Mouse (Mus musculus): ENCODE measurements around the gene Abcc6. TPM values are rescaled to one million over a fixed set of nuclear protein-coding genes. Genes with fewer than 3 reads are reported as not detected.

Gene Abcc6
- polyA plus RNA-seq, 1 experiment from 2014 or later: 0.11 TPM

DNA sequence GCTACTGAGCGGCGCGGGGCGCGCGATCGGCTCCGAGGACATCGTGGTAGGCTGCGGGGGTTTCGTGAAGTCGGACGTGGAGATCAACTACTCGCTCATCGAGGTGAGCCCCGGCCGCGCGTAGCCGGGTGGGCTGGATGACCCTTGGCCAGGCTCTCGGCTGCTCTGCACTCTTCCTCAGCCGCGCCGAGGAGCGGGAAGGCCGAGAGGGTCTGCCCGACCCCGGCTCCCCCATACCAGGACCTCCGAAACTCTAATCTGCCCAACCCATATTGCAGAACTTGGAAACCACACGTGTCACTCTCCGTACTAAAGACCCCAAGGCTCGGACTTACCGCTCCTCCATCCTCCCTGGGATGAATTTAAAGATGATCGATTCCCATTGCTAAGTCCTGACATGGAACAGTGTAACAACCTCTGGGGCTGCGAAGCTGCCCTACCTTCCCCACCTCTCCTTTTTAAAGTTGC lies 3.8 kb upstream of the Abcc6 start:
- peak overlapping the region; percentile 88 for H3K4me3 ChIP-seq (ENCODE audit: low read depth, low read length)
- peak overlapping the region; percentile 83 for H3K9ac ChIP-seq (ENCODE audit: low read depth, low read length)
- no peaks in the 10 kb centered on the region for H3K4me1 ChIP-seq (replicated peaks; ENCODE audit: control insufficient read depth, insufficient read depth, low read length)
- H3K27me3 ChIP-seq (ENCODE audit: control insufficient read depth, insufficient read depth, low read length): no peaks in the 10 kb centered on the region
- ATAC-seq (ENCODE audit: low FRiP score) (peak; percentile 81; the same call in 1 of the 2 replicates), DNase-seq (ENCODE audit: low spot score) (no peak)
- H3K4me2 ChIP-seq (replicated peaks; ENCODE audit: low read depth, low read length): peak overlapping the region; percentile 77
- no peak overlapping the region; the same call in 1 of the 2 replicates for H3K27ac ChIP-seq (ENCODE audit: low read depth, low read length)
- H3K36me3 ChIP-seq (ENCODE audit: control insufficient read depth, insufficient read depth, low read length): no peaks in the 10 kb centered on the region
- under 1% methylated on average over 35 of the region's 35 CpGs for WGBS
- H3K9me3 ChIP-seq (ENCODE audit: control insufficient read depth, low read length): no peaks in the 10 kb centered on the region

DNA sequence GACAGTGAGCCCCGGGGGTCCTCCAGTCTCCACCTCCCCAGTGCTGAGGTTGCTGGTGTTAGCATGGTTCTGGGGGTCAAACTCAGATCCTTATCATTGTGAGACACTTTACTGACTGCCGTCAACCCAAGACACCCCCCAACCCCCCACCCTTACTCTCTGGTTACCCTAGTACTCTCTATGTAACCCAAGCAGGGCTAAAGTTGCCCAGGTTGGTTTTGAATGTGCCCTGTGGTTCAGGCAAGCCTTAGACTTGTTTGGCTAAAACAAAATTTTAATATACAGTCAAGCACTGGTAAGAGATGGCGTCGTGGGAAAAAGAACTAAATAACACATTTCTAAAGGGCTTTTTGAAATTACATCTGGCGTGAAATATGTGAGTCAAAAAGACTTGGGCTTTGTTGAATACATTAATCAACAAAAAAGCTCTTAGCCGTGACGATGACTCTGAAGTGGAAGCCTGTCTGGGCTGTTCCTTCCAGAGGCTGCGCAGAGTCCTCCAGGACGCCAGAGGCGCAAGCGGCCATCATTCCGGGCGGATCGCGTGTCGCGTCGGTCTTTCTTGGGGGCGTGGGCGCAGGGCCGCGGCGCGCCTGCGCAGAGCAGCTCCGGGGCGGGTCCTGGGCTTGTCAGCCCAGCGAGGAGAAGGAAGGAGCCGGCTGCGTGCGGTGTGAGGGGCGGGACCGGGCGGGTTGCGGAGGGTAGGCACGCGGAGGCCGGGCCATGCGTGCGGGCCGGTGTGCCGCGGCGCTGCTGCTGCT lies 3.2 kb upstream of the Abcc6 start, which contains the start of gene Nomo1:
TSS of gene Nomo1 (plus strand) at position 590 of the 761 bp plus-strand sequence.
- DNase-seq (ENCODE audit: low spot score): peak; percentile 99
- H3K27me3 ChIP-seq (ENCODE audit: control insufficient read depth, insufficient read depth, low read length): no peaks in the 10 kb centered on the region
- H3K36me3 ChIP-seq (ENCODE audit: control insufficient read depth, insufficient read depth, low read length): no peaks in the 10 kb centered on the region
- H3K27ac ChIP-seq (ENCODE audit: low read depth, low read length): no peak within 1 kb of the TSS; the same call in 1 of the 2 replicates
- H3K9me3 ChIP-seq (ENCODE audit: control insufficient read depth, low read length): no peaks in the 10 kb centered on the region
- H3K4me3 ChIP-seq (ENCODE audit: low read depth, low read length): peak within 1 kb of the TSS; percentile 88
- WGBS: 6% methylated on average over 44 of the region's 44 CpGs
- peak within 1 kb of the TSS; percentile 77 for H3K4me2 ChIP-seq (replicated peaks; ENCODE audit: low read depth, low read length)
- no peaks in the 10 kb centered on the region for H3K4me1 ChIP-seq (replicated peaks; ENCODE audit: control insufficient read depth, insufficient read depth, low read length)
- H3K9ac ChIP-seq (ENCODE audit: low read depth, low read length): peak within 1 kb of the TSS; percentile 83
- ATAC-seq (ENCODE audit: low FRiP score): peak; percentile 95

DNA sequence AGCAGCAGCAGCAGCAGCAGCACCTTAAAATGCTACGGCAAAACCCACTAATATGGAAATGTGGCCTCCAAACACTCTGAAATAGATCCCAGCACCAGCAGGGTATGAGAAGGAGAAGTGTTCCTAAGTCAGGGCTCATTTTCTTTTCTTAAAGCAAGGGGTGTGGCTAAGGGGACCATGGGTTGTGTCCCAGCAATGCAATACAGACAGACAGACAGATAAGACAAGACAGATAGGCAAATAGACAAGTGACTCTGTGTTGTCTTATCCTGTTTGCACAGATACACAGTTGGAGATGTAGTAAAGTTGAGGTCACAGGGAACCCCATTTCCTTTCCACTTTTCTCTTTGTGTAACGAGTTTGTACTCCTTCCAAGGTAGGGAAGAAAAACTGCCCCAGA lies 973 bp upstream of the Abcc6 start:
- H3K4me3 ChIP-seq (ENCODE audit: low read depth, low read length): no peak overlapping the region
- ATAC-seq (ENCODE audit: low FRiP score) (no peak), DNase-seq (ENCODE audit: low spot score) (no peak)
- H3K4me2 ChIP-seq (replicated peaks; ENCODE audit: low read depth, low read length): no peak overlapping the region
- no peaks in the 10 kb centered on the region for H3K36me3 ChIP-seq (ENCODE audit: control insufficient read depth, insufficient read depth, low read length)
- H3K27ac ChIP-seq (ENCODE audit: low read depth, low read length): no peak overlapping the region
- H3K4me1 ChIP-seq (replicated peaks; ENCODE audit: control insufficient read depth, insufficient read depth, low read length): no peaks in the 10 kb centered on the region
- H3K9ac ChIP-seq (ENCODE audit: low read depth, low read length): no peak overlapping the region
- no peaks in the 10 kb centered on the region for H3K9me3 ChIP-seq (ENCODE audit: control insufficient read depth, low read length)
- no peaks in the 10 kb centered on the region for H3K27me3 ChIP-seq (ENCODE audit: control insufficient read depth, insufficient read depth, low read length)
- 79% methylated on average over 2 of the region's 2 CpGs for WGBS

DNA sequence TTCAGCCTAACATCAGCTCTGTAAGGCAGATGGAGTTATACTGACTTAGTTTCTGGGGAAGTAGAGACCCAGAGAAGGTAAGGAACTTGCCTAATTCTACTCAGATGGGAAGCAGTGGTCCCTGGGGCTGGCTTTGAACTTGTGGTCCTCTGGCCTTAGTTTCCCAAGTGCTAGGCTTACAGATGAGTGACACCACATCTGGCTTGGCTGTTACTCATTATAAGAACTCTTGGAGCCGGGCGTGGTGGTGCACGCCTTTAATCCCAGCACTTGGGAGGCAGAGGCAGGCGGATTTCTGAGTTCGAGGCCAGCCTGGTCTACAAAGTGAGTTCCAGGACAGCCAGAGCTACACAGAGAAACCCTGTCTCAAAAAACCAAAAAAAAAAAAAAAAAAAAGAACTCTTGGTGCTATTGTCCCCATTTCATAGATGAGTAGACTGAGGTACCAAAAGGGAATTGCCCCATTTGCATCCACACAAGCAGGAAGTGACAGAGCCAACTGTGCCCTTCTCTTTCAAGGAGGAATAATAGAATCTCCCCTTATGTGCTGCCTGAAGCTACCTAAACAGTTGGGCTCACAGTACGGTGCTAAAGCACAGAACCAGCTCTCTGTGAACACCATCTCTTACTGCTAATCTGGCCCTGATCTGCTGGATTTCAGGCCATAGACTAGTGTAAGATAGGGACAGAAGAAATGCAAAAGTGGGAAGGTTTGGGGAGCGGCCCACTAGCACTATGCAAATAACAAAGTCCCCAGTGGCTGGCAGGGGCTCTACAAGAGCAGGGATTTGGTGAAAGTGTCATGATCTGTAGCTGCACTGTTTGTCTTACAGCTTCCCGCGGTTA lies 580 bp downstream of the Abcc6 start:
- Histone ChIP-seq H3K4me1 (replicated peaks; ENCODE audit: control insufficient read depth, insufficient read depth, low read length) (no peaks in the 10 kb centered on the region), H3K9ac (ENCODE audit: low read depth, low read length) (no peak overlapping the region), H3K27ac (ENCODE audit: low read depth, low read length) (no peak overlapping the region), H3K36me3 (ENCODE audit: control insufficient read depth, insufficient read depth, low read length) (no peaks in the 10 kb centered on the region), H3K9me3 (ENCODE audit: control insufficient read depth, low read length) (no peaks in the 10 kb centered on the region), H3K27me3 (ENCODE audit: control insufficient read depth, insufficient read depth, low read length) (no peaks in the 10 kb centered on the region), H3K4me2 (replicated peaks; ENCODE audit: low read depth, low read length) (no peak overlapping the region), H3K4me3 (ENCODE audit: low read depth, low read length) (no peak overlapping the region)
- WGBS: 66% methylated on average over 9 of the region's 9 CpGs
- no peak for ATAC-seq (ENCODE audit: low FRiP score)
- DNase-seq (ENCODE audit: low spot score): peak; percentile 22

DNA sequence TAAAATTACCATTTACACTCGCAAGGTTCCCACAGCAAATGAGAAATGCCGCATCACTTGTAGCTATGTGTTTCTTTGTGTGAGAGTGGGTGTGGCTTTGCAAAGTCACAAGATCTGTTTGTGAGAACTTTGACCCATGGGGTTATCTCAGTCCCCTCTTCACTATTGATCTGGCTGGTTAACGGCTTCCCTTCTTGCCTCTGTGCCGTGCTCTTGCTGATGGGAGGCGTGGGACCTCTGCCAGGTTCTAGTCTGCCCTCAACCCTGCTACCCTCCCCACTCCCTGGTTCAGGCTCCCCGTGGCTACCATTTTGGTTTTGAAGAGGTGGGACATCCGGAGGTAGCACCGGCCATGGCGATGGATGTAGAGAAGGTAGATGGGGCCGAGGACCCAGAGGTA lies 1.4 kb downstream of the Abcc6 start:
- Histone ChIP-seq H3K4me1 (replicated peaks; ENCODE audit: control insufficient read depth, insufficient read depth, low read length) (no peaks in the 10 kb centered on the region), H3K27me3 (ENCODE audit: control insufficient read depth, insufficient read depth, low read length) (no peaks in the 10 kb centered on the region), H3K9ac (ENCODE audit: low read depth, low read length) (no peak overlapping the region), H3K36me3 (ENCODE audit: control insufficient read depth, insufficient read depth, low read length) (no peaks in the 10 kb centered on the region), H3K4me2 (replicated peaks; ENCODE audit: low read depth, low read length) (no peak overlapping the region), H3K4me3 (ENCODE audit: low read depth, low read length) (no peak overlapping the region), H3K9me3 (ENCODE audit: control insufficient read depth, low read length) (no peaks in the 10 kb centered on the region), H3K27ac (ENCODE audit: low read depth, low read length) (no peak overlapping the region)
- DNase-seq (ENCODE audit: low spot score): no peak
- ATAC-seq (ENCODE audit: low FRiP score): no peak
- 90% methylated on average over 10 of the region's 10 CpGs for WGBS

DNA sequence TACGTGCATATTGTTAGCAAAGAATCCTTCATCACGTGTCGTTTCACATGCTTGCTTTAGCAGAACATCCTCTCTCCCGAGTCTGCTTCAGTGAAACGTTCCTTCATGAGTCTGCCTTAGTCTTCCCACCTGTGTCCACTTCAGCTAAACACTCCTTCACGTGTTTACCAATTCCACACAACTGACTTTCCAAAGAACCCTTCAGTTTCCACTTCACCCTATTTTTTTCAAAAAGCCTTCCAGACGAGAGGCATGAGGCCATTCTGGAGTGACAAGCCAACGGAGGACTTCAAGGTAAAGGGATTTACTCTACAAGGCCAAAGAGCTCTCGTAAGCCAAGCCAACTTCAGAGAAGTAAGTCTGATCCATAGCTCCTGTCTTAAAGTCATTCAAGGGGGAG lies 4.7 kb downstream of the Abcc6 start:
- no peaks in the 10 kb centered on the region for H3K9me3 ChIP-seq (ENCODE audit: control insufficient read depth, low read length)
- no peaks in the 10 kb centered on the region for H3K36me3 ChIP-seq (ENCODE audit: control insufficient read depth, insufficient read depth, low read length)
- no peak for DNase-seq (ENCODE audit: low spot score)

DNA sequence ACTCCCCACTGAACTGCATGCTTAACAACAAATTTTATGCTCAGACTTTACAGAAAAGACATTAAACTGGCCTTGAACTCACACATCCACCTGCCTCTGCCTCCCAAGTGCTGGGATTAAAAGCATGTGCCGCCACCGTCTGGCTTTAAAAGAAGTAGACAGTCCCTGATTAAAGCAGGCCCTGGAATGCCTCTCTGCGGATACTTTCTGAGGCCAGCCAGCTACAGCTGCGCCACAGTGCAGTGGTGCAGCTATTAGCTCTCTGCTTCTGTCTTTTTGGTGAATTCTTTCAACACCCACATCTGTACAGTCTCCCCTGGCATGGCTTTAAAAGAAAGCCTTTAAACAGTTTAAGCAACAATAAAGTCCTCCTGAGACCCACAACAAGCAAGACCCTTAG lies 8.2 kb downstream of the Abcc6 start:
- Histone ChIP-seq H3K27me3 (ENCODE audit: control insufficient read depth, insufficient read depth, low read length) (no peaks in the 10 kb centered on the region), H3K4me2 (replicated peaks; ENCODE audit: low read depth, low read length) (no peak overlapping the region), H3K27ac (ENCODE audit: low read depth, low read length) (no peak overlapping the region), H3K4me1 (replicated peaks; ENCODE audit: control insufficient read depth, insufficient read depth, low read length) (no peaks in the 10 kb centered on the region), H3K4me3 (ENCODE audit: low read depth, low read length) (no peak overlapping the region), H3K36me3 (ENCODE audit: control insufficient read depth, insufficient read depth, low read length) (no peaks in the 10 kb centered on the region), H3K9ac (ENCODE audit: low read depth, low read length) (no peak overlapping the region), H3K9me3 (ENCODE audit: control insufficient read depth, low read length) (no peaks in the 10 kb centered on the region)
- DNase-seq (ENCODE audit: low spot score): no peak
- 43% methylated on average over 4 of the region's 4 CpGs for WGBS
- no peak for ATAC-seq (ENCODE audit: low FRiP score)

More for the DNA sequence above, 4.7 kb downstream of the Abcc6 start:
- no peaks in the 10 kb centered on the region for H3K4me1 ChIP-seq (replicated peaks; ENCODE audit: control insufficient read depth, insufficient read depth, low read length)
- no peak overlapping the region for H3K4me3 ChIP-seq (ENCODE audit: low read depth, low read length)
- H3K27ac ChIP-seq (ENCODE audit: low read depth, low read length): no peak overlapping the region
- no peak for ATAC-seq (ENCODE audit: low FRiP score)
- 81% methylated on average over 9 of the region's 9 CpGs for WGBS
- H3K27me3 ChIP-seq (ENCODE audit: control insufficient read depth, insufficient read depth, low read length): no peaks in the 10 kb centered on the region
- no peak overlapping the region for H3K9ac ChIP-seq (ENCODE audit: low read depth, low read length)
- H3K4me2 ChIP-seq (replicated peaks; ENCODE audit: low read depth, low read length): no peak overlapping the region

DNA sequence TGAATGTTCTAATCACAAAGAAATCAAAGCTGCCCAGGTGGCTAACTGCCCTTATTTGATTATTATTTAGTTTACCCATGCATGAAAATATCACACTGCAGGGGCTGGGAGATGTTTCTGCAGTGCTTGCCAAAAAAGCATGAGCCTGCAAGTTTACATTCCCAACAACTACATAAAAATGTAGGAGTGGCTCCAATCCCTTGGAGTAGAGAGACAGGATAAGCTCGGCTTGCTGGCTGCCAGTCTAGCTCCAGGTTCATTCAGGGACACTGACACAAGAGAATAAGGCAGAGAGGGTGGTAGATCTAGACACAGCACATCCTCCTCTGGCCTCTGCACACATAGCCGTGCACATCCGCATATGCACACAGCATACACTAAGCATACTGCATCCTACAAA lies 10.5 kb downstream of the Abcc6 start:
- no peaks in the 10 kb centered on the region for H3K9me3 ChIP-seq (ENCODE audit: control insufficient read depth, low read length)
- H3K36me3 ChIP-seq (ENCODE audit: control insufficient read depth, insufficient read depth, low read length): no peaks in the 10 kb centered on the region
- no peak overlapping the region for H3K4me2 ChIP-seq (replicated peaks; ENCODE audit: low read depth, low read length)
- no peak overlapping the region for H3K27ac ChIP-seq (ENCODE audit: low read depth, low read length)
- H3K4me3 ChIP-seq (ENCODE audit: low read depth, low read length): no peak overlapping the region
- no peak for ATAC-seq (ENCODE audit: low FRiP score)
- no peaks in the 10 kb centered on the region for H3K27me3 ChIP-seq (ENCODE audit: control insufficient read depth, insufficient read depth, low read length)
- no peak overlapping the region for H3K9ac ChIP-seq (ENCODE audit: low read depth, low read length)
- DNase-seq (ENCODE audit: low spot score): no peak
- WGBS: 75% methylated on average over 3 of the region's 3 CpGs
- no peaks in the 10 kb centered on the region for H3K4me1 ChIP-seq (replicated peaks; ENCODE audit: control insufficient read depth, insufficient read depth, low read length)

Data from hindbrain, embryonic 11.5 days (tissue).